Mouse (Mus musculus) 416B (cell line): ENCODE results near the gene Ctbp1.

Experiments used
- DNase-seq: peaks from one replicate; pipeline ENCODE4 v3.0.0; 2011; ENCODE audit warnings: low read depth

The Ctbp1 gene

GRCm38 (mm10) chr5:33244377-33244920, 30.3 kb downstream of the Ctbp1 start:
- no peak for DNase-seq

GRCm38 (mm10) chr5:33239934-33240333, 34.9 kb downstream of the Ctbp1 start:
- DNase-seq, result no peak

- DNase-seq, result no peak
These were observed 35.6 kb downstream of the Ctbp1 start for GRCm38 (mm10) chr5:33239111-33239714.

- no peak for DNase-seq
These were observed 36.5 kb downstream of the Ctbp1 start for GRCm38 (mm10) chr5:33238256-33238645.

- no peak for DNase-seq
These were observed 37.1 kb downstream of the Ctbp1 start for GRCm38 (mm10) chr5:33237600-33238255.

GRCm38 (mm10) chr5:33234391-33235031, 40.3 kb downstream of the Ctbp1 start:
- DNase-seq, result no peak

- no peak for DNase-seq
These were observed 42.0 kb downstream of the Ctbp1 start for GRCm38 (mm10) chr5:33232791-33233190.

- DNase-seq, result no peak
These were observed 44.5 kb downstream of the Ctbp1 start for GRCm38 (mm10) chr5:33230285-33230684.

GRCm38 (mm10) chr5:33228428-33228827, 46.4 kb downstream of the Ctbp1 start:
- DNase-seq, result no peak

- DNase-seq, result no peak
These were observed 49.1 kb downstream of the Ctbp1 start for GRCm38 (mm10) chr5:33225673-33226072.

- no peak for DNase-seq
These were observed 50.3 kb downstream of the Ctbp1 start for GRCm38 (mm10) chr5:33224491-33224890.

GRCm38 (mm10) chr5:33222841-33223744, 51.7 kb downstream of the Ctbp1 start:
- DNase-seq, result no peak

- no peak for DNase-seq
These were observed 52.4 kb downstream of the Ctbp1 start for GRCm38 (mm10) chr5:33222389-33222788.

GRCm38 (mm10) chr5:33220350-33221044, 54.3 kb downstream of the Ctbp1 start:
- no peak for DNase-seq

- DNase-seq, result no peak
These were observed 55.0 kb downstream of the Ctbp1 start for GRCm38 (mm10) chr5:33219831-33220230.

- no peak for DNase-seq
These were observed 55.9 kb downstream of the Ctbp1 start for GRCm38 (mm10) chr5:33218746-33219449.

GRCm38 (mm10) chr5:33218081-33218480, 56.7 kb downstream of the Ctbp1 start, which contains the start of gene Spon2:
Spon2 (minus strand) TSS chr5:33218455.
- no peak for DNase-seq

- DNase-seq, result no peak
These were observed 57.1 kb downstream of the Ctbp1 start for GRCm38 (mm10) chr5:33217663-33218062.

- no peak for DNase-seq
These were observed 60.1 kb downstream of the Ctbp1 start for GRCm38 (mm10) chr5:33214723-33215122.

GRCm38 (mm10) chr5:33211254-33211653, 63.5 kb downstream of the Ctbp1 start:
- DNase-seq, result no peak

GRCm38 (mm10) chr5:33210515-33210914, 64.3 kb downstream of the Ctbp1 start:
- no peak for DNase-seq
